Mouse (Mus musculus) stomach, postnatal 0 days (tissue): Measurements from ENCODE around the gene Tuba1b.

ENCODE experiments used
- CTCF ChIP-seq: IDR thresholded peaks from 2 replicates; pipeline ENCODE4 v1.5.1; 2016; ENCODE audit warnings: antibody characterized with exemption, low read depth, mild to moderate bottlenecking, moderate library complexity
- EP300 ChIP-seq: optimal IDR thresholded peaks from 2 replicates; pipeline ENCODE3; 2016; ENCODE audit warnings: antibody characterized with exemption

GRCm38 (mm10) chr15:98949607-98949892 is 15.2 kb upstream of the Tuba1b start:
- TF ChIP-seq CTCF (no peak), EP300 (no peak)
